Mouse (Mus musculus) spleen, adult 2 months (tissue): ENCODE data around the gene Asb4.

Source experiments
- CTCF ChIP-seq: fragments of 200-500 bp; IDR thresholded peaks from 2 replicates; pipeline ENCODE4 v1.5.1; 2011; ENCODE audit warnings: mild to moderate bottlenecking, inconsistent platforms; ENCODE audit not compliant: insufficient read depth, insufficient read length, insufficient replicate concordance; ENCODE audit errors: extremely low read depth
- POLR2A ChIP-seq: fragments of 200-500 bp; IDR thresholded peaks from 2 replicates; pipeline ENCODE4 v1.6.1; 2011; ENCODE audit warnings: low read depth, low read length, inconsistent platforms

- TF ChIP-seq CTCF = no peak
- no peak for TF ChIP-seq POLR2A
Observed at GRCm38 (mm10) chr6:5386486-5386885, 3.3 kb downstream of the Asb4 start.
